Mouse (Mus musculus) heart, embryonic 14.5 days (tissue): ENCODE data around the gene Calm3. TPM values are rescaled to one million over a fixed set of nuclear protein-coding genes. Genes with fewer than 3 reads are reported as not detected.

Source experiments
- ATAC-seq: fragments of 200-750 bp; cut with Nextera tagmentation; 2 replicates; pipeline ENCODE4 v1.8.0; 2017; ENCODE audit warnings: low read depth, moderate TSS enrichment; ENCODE audit not compliant: insufficient number of reproducible peaks, insufficient read depth, low FRiP score
- H3K27ac ChIP-seq, 2 experiments: fragments of 200-500 bp in 1 of 2; fragments of 300-500 bp in 1 of 2; sonication (generic) in 1 of 2; replicated peaks in 1 of 2; 2 replicates each; pipeline ENCODE4 v1.5.1; 2012 to 2014; ENCODE audit warnings: low read depth in 2 of 2, low read length in 2 of 2, control low read depth in 1 of 2, mild to moderate bottlenecking in 1 of 2, mixed read lengths in 1 of 2; ENCODE audit not compliant: control insufficient read depth in 1 of 2, insufficient read depth in 1 of 2
- H3K27me3 ChIP-seq: fragments of 300-500 bp; sonication (generic); 2 replicates; pipeline ENCODE4 v1.6.1; 2014; ENCODE audit warnings: mild to moderate bottlenecking, low read length, control low read depth; ENCODE audit not compliant: control insufficient read depth, insufficient read depth
- H3K36me3 ChIP-seq: fragments of 300-500 bp; sonication (generic); 2 replicates; pipeline ENCODE4 v1.6.1; 2014; ENCODE audit warnings: mild to moderate bottlenecking, control low read depth, low read length, mixed read lengths; ENCODE audit not compliant: control insufficient read depth, insufficient read depth
- H3K4me1 ChIP-seq, 2 experiments: fragments of 200-500 bp in 1 of 2; fragments of 300-500 bp in 1 of 2; sonication (generic) in 1 of 2; 2 replicates each; pipeline ENCODE4 v1.6.1; 2012 to 2014; ENCODE audit warnings: low read length in 2 of 2, control low read depth in 1 of 2, mixed read lengths in 1 of 2; ENCODE audit not compliant: control insufficient read depth in 2 of 2, insufficient read depth in 2 of 2
- H3K4me2 ChIP-seq: fragments of 300-500 bp; sonication (generic); 2 replicates; pipeline ENCODE4 v1.6.1; 2014; ENCODE audit warnings: mild to moderate bottlenecking, low read length
- H3K4me3 ChIP-seq, 2 experiments: fragments of 200-500 bp in 1 of 2; fragments of 300-500 bp in 1 of 2; sonication (generic) in 1 of 2; 2 replicates each; pipeline ENCODE4 v1.5.1; 2012 to 2014; ENCODE audit warnings: low read length in 2 of 2, mild to moderate bottlenecking in 2 of 2, control low read depth in 1 of 2, low read depth in 1 of 2, moderate library complexity in 1 of 2; ENCODE audit not compliant: control insufficient read depth in 1 of 2, insufficient read depth in 1 of 2
- H3K9ac ChIP-seq: fragments of 300-500 bp; sonication (generic); 2 replicates; pipeline ENCODE4 v1.6.1; 2014; ENCODE audit warnings: mild to moderate bottlenecking, low read length
- H3K9me3 ChIP-seq: fragments of 300-500 bp; sonication (generic); 2 replicates; pipeline ENCODE4 v1.6.1; 2016; ENCODE audit warnings: low read length, control low read depth; ENCODE audit not compliant: control insufficient read depth
- WGBS: fragments of 180-500 bp; shearing (Covaris S2); extraction: QIAGEN DNeasy Blood & Tissue Kit; methylation state at CpG from one replicate; pipeline ENCODE4 v1.1.7; 2014; 5-methylcytosine and 5-hydroxymethylcytosine counted together
- polyA plus RNA-seq: library from polyadenylated mRNA; unstranded; fragments of >200 nt; fragmentation: Nextera tagmentation; extraction: Ambion mirVana; gene quantifications from 2 replicates; pipeline ENCODE4 v1.2.1, GENCODE M21; 2014

Calm3 gene
- polyA plus RNA-seq, 1 experiment from 2014 or later: 152 TPM

DNA sequence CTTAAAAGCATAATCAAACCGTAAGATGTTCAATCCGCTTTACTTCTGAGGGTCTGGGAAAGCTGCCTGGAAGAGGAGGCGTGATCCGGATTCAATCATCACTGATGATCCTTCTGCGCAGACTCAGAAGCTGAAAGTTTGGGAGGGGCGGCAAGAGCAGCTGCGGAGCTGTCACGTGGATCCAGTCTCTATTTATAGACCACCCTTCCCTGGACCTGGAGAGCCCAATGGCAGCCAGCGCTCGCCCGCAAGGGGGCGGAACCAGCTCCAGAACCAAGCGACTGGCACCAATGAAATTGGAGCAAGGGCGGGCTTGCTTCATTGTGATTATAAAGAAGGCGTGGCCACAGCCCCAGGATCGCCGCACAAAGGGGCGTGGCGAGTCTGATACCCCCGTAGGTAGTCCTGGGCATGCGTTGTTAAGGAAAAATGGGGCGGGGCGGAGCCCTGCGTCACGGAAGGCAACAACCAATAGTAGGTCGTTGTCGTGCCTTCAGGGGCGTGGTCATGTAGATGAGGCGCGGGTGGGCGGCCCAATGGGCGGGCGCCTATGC lies 49.1 kb downstream of the Calm3 start:
- Histone ChIP-seq H3K4me2 (peak overlapping the region; percentile 84), H3K27me3 (no peaks in the 10 kb centered on the region), H3K4me1 (peaks cover 8 to 22% of the 10 kb centered on the region in 2 experiments), H3K9me3 (no peaks in the 10 kb centered on the region), H3K9ac (peak overlapping the region; percentile 25), H3K27ac (peak overlapping the region; percentile 89 to 91), H3K36me3 (peaks cover 31% of the 10 kb centered on the region), H3K4me3 (peak overlapping the region; percentile 23 to 86; a peak in 3 of 4 replicates)
- peak; percentile 96 for ATAC-seq
- WGBS: under 1% methylated on average over 33 of the region's 33 CpGs

DNA sequence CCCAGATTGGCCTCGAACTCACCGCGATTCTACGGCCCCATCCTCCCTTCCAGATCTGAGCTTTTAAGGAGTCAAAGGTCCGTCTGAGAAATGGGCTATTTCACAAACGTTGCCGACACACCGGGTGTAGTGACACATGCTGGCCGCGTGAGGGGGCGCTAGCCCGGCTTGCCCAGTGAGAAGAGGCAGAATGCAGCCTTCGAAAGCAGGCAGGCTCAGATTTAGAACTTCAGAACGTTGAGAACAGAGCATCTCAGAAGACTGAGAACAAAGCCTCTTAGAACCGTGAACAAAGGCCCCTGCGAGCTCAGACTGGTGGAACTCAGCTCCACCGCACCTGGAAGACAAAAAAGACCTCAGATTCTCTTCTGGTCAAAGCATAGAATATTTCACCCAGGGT lies 49.7 kb downstream of the Calm3 start:
- peaks cover 33% of the 10 kb centered on the region for H3K36me3 ChIP-seq
- H3K4me3 ChIP-seq: peak overlapping the region; percentile 23 to 27
- peak overlapping the region; percentile 25 for H3K9ac ChIP-seq
- H3K4me2 ChIP-seq: peak overlapping the region; percentile 58
- H3K4me1 ChIP-seq: peaks cover 6 to 20% of the 10 kb centered on the region in 2 experiments; a peak in 3 of 4 replicates
- H3K9me3 ChIP-seq: no peaks in the 10 kb centered on the region
- no peaks in the 10 kb centered on the region for H3K27me3 ChIP-seq
- peak overlapping the region; percentile 86 to 89 for H3K27ac ChIP-seq
- ATAC-seq: no peak
- WGBS: 4% methylated on average over 17 of the region's 17 CpGs

DNA sequence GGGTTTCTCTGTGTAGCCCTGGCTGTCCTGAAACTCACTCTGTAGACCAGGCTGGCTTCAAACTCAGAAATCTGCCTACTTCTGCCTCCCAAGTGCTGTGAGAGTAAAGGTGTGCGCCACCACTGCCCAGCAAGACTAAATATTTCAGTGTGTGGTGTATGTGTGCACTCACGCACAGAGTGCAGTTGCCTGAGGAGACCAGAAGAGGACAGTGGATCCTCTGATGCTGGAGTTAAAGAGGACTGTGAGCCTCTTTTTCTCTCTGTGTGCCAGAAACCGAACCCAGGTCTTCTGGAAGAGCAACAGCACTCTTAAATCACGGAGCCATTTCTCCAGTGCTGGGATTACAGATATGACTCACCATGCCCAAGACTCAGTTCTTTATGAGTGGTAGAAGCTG lies 50.5 kb downstream of the Calm3 start:
- Histone ChIP-seq H3K4me1 (peaks cover 6 to 13% of the 10 kb centered on the region in 2 experiments; a peak in 3 of 4 replicates), H3K4me3 (no peak overlapping the region), H3K36me3 (peaks cover 34% of the 10 kb centered on the region), H3K27me3 (no peaks in the 10 kb centered on the region), H3K9ac (no peak overlapping the region), H3K4me2 (no peak overlapping the region), H3K9me3 (no peaks in the 10 kb centered on the region), H3K27ac (no peak overlapping the region)
- WGBS: 96% methylated on average over 4 of the region's 4 CpGs
- no peak for ATAC-seq

DNA sequence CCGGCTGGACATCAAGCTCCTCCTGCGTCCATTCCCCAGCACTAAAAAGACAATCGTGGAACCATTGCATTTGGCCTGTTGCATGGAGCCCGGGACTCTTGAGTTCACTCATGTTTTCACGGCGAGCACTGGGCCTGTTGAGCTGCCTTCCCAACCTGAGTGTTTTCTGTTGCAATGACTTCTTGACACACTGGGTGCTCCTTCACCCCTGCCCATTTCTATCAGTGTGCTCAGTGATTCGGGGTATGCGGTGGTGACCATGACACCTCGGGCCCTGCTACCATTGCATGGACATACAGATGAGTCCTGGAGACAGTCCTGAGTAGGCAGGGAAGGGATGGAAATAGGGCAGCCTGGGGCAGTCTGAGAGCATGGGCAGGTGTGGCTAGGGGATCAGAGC lies 51.4 kb downstream of the Calm3 start:
- Histone ChIP-seq H3K9me3 (no peaks in the 10 kb centered on the region), H3K36me3 (peaks cover 37% of the 10 kb centered on the region), H3K9ac (no peak overlapping the region), H3K4me3 (no peak overlapping the region), H3K4me1 (peaks cover 6 to 10% of the 10 kb centered on the region in 2 experiments; a peak in 3 of 4 replicates), H3K27ac (no peak overlapping the region), H3K4me2 (no peak overlapping the region), H3K27me3 (no peaks in the 10 kb centered on the region)
- no peak for ATAC-seq
- 87% methylated on average over 9 of the region's 9 CpGs for WGBS

DNA sequence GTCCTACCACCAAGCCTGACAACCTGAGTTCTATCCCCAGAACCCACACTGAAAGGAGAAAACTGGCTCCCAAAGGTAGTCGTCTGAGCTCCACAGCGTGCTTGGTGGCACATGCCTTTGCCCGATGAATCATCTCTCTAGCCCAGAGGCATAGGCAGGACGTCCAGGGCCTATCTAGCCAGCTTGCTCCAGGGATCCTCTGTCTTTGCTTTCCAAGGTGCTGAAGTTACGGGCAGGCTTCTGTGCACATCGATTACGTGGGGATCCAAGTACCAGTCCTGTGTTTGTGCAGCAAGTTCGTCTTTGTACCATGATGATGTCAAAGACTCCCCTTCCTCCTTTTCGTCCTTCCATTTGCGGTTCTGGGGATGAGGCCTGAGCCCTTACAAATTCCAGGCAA lies 52.3 kb downstream of the Calm3 start:
- WGBS: 73% methylated on average over 10 of the region's 10 CpGs
- no peak overlapping the region for H3K4me2 ChIP-seq
- H3K27ac ChIP-seq: no peak overlapping the region
- H3K27me3 ChIP-seq: no peaks in the 10 kb centered on the region
- no peaks in the 10 kb centered on the region for H3K9me3 ChIP-seq
- H3K4me3 ChIP-seq: no peak overlapping the region
- H3K4me1 ChIP-seq: peaks cover 2 to 3% of the 10 kb centered on the region in 2 experiments; a peak in 2 of 4 replicates
- H3K36me3 ChIP-seq: peaks cover 38% of the 10 kb centered on the region
- no peak overlapping the region for H3K9ac ChIP-seq
- ATAC-seq: no peak

DNA sequence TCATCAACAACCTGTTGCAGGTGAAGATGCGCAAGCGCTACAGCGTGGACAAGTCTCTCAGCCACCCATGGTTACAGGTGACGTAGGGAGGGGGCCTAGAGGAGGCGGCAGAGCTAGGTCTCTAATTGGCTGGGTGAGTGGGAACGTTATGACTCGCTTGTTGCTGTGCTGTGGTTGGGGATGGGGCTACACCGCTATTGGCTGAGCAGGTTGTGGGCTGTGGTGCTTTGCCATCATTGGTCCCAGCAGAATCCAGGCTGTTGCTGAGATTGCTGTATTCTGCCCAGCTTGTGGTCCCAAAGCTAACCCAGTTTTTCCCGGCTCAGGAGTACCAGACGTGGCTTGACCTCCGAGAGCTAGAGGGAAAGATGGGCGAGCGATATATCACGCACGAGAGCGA lies 54.4 kb downstream of the Calm3 start:
- peaks cover 56% of the 10 kb centered on the region for H3K36me3 ChIP-seq
- no peak overlapping the region for H3K4me2 ChIP-seq
- H3K4me3 ChIP-seq: peak overlapping the region in 1 of 2 experiments; percentile 8; a peak in 1 of 4 replicates
- no peak overlapping the region for H3K27ac ChIP-seq
- 45% methylated on average over 16 of the region's 16 CpGs for WGBS
- no peaks in the 10 kb centered on the region for H3K27me3 ChIP-seq
- peaks cover 0 to 3% of the 10 kb centered on the region in 2 experiments; a peak in 1 of 4 replicates for H3K4me1 ChIP-seq
- no peak overlapping the region for H3K9ac ChIP-seq
- ATAC-seq: peak; percentile 61
- no peaks in the 10 kb centered on the region for H3K9me3 ChIP-seq

DNA sequence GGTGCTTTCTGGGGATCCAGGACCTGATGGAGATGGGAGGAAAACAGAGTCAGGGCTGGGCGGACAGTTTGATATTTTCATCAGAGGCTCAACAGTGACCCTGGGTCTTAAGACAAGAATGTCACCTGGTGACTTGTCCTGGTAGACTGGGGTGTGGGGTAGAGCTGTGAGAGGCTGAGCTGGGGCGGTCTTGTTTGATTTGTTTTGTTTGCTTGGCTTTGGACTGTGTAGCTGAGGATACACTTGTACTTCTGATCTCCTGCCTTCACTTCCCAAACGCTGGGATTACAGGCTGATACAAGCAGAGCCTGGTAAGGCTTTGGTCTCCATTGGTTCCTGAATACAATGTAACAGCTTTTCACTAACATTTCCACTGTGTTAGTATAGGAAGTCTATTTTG lies 56.4 kb downstream of the Calm3 start:
- ATAC-seq: no peak
- Histone ChIP-seq H3K4me2 (no peak overlapping the region), H3K4me3 (no peak overlapping the region), H3K9me3 (no peaks in the 10 kb centered on the region), H3K27me3 (no peaks in the 10 kb centered on the region), H3K36me3 (peaks cover 74% of the 10 kb centered on the region), H3K9ac (no peak overlapping the region), H3K4me1 (no peaks in the 10 kb centered on the region), H3K27ac (no peak overlapping the region)
- 82% methylated on average over 3 of the region's 3 CpGs for WGBS
